Mouse (Mus musculus) neural tube, embryonic 14.5 days (tissue): Measurements from ENCODE around the gene Ccdc14. TPM values are rescaled to one million over a fixed set of nuclear protein-coding genes. Genes with fewer than 3 reads are reported as not detected.
"Not testable (repeated sequence)": the region's sequence is repeated elsewhere in the genome, so short reads cannot be mapped to it uniquely, and the experiment has no call there.

Experiments
- ATAC-seq: fragments of 200-750 bp; cut with Nextera tagmentation; 2 replicates; pipeline ENCODE4 v1.8.0; 2017; ENCODE audit warnings: low read depth, mild to moderate bottlenecking, moderate TSS enrichment, moderate library complexity
- H3K27ac ChIP-seq: fragments of 300-500 bp; sonication (generic); 2 replicates; pipeline ENCODE4 v1.5.1; 2014; ENCODE audit warnings: low read depth, mild to moderate bottlenecking, control low read depth, low read length, moderate library complexity, mixed read lengths
- H3K27me3 ChIP-seq: fragments of 300-500 bp; sonication (generic); 2 replicates; pipeline ENCODE4 v1.6.1; 2014; ENCODE audit warnings: low read length; ENCODE audit not compliant: control insufficient read depth, insufficient read depth
- H3K36me3 ChIP-seq: fragments of 300-500 bp; sonication (generic); 2 replicates; pipeline ENCODE4 v1.6.1; 2014; ENCODE audit warnings: low read length, mixed read lengths; ENCODE audit not compliant: control insufficient read depth, insufficient read depth
- H3K4me1 ChIP-seq: fragments of 300-500 bp; sonication (generic); 2 replicates; pipeline ENCODE4 v1.6.1; 2014; ENCODE audit warnings: low read length; ENCODE audit not compliant: control insufficient read depth, insufficient read depth
- H3K4me2 ChIP-seq: fragments of 300-500 bp; sonication (generic); 2 replicates; pipeline ENCODE4 v1.6.1; 2014; ENCODE audit warnings: mild to moderate bottlenecking, low read depth, low read length, control low read depth
- H3K4me3 ChIP-seq: fragments of 300-500 bp; sonication (generic); 2 replicates; pipeline ENCODE4 v1.5.1; 2014; ENCODE audit warnings: low read depth, low read length, control low read depth, mixed read lengths
- H3K9ac ChIP-seq: fragments of 300-500 bp; sonication (generic); replicated peaks from 2 replicates; pipeline ENCODE4 v1.6.1; 2014; ENCODE audit warnings: low read depth, mild to moderate bottlenecking, control low read depth, low read length, mixed read lengths
- H3K9me3 ChIP-seq: fragments of 300-500 bp; sonication (generic); 2 replicates; pipeline ENCODE4 v1.6.1; 2016; ENCODE audit warnings: low read length; ENCODE audit not compliant: control insufficient read depth
- WGBS: fragments of 180-500 bp; shearing (Covaris S2); extraction: QIAGEN DNeasy Blood & Tissue Kit; methylation state at CpG from one replicate; pipeline ENCODE4 v1.1.7; 2014; 5-methylcytosine and 5-hydroxymethylcytosine counted together
- polyA plus RNA-seq: library from polyadenylated mRNA; unstranded; fragments of >200 nt; fragmentation: Nextera tagmentation; extraction: Ambion mirVana; gene quantifications from 2 replicates; pipeline ENCODE4 v1.2.1, GENCODE M21; 2014

The Ccdc14 gene
- polyA plus RNA-seq, 1 experiment from 2014 or later: 4.2 TPM

- H3K4me2 ChIP-seq, H3K36me3 ChIP-seq, ATAC-seq: not testable (repeated sequence)
These were observed 8.3 kb downstream of the Ccdc14 start for GRCm38 (mm10) chr16:34698721-34699120.

GRCm38 (mm10) chr16:34700165-34700827 is 9.9 kb downstream of the Ccdc14 start:
- Histone ChIP-seq H3K4me1 (no peaks in the 10 kb centered on the region), H3K4me3 (no peak overlapping the region), H3K4me2 (no peak overlapping the region), H3K9me3 (no peaks in the 10 kb centered on the region), H3K9ac (no peak overlapping the region), H3K27me3 (no peaks in the 10 kb centered on the region), H3K36me3 (no peaks in the 10 kb centered on the region), H3K27ac (no peak overlapping the region)
- peak; percentile 81 for ATAC-seq
- WGBS: 26% methylated on average over 7 of the region's 7 CpGs

More at GRCm38 (mm10) chr16:34698721-34699120, 8.3 kb downstream of the Ccdc14 start:
- H3K4me1 ChIP-seq, H3K9ac ChIP-seq, H3K4me3 ChIP-seq, H3K9me3 ChIP-seq, H3K27ac ChIP-seq, H3K27me3 ChIP-seq: not testable (repeated sequence)
- 83% methylated on average over 3 of the region's 3 CpGs for WGBS

GRCm38 (mm10) chr16:34700828-34701216 is 10.4 kb downstream of the Ccdc14 start:
- Histone ChIP-seq H3K9me3 (no peaks in the 10 kb centered on the region), H3K27me3 (no peaks in the 10 kb centered on the region), H3K4me1 (no peaks in the 10 kb centered on the region), H3K4me3 (no peak overlapping the region), H3K36me3 (no peaks in the 10 kb centered on the region), H3K27ac (no peak overlapping the region), H3K4me2 (no peak overlapping the region), H3K9ac (no peak overlapping the region)
- 86% methylated on average over 6 of the region's 6 CpGs for WGBS
- no peak for ATAC-seq

GRCm38 (mm10) chr16:34706019-34706418 is 15.6 kb downstream of the Ccdc14 start:
- Histone ChIP-seq H3K4me3 (no peak overlapping the region), H3K9me3 (no peaks in the 10 kb centered on the region), H3K4me1 (no peaks in the 10 kb centered on the region), H3K36me3 (no peaks in the 10 kb centered on the region), H3K4me2 (no peak overlapping the region), H3K27ac (no peak overlapping the region), H3K27me3 (no peaks in the 10 kb centered on the region), H3K9ac (no peak overlapping the region)
- WGBS: 93% methylated on average over 2 of the region's 2 CpGs
- no peak for ATAC-seq

GRCm38 (mm10) chr16:34706487-34706946 is 16.1 kb downstream of the Ccdc14 start:
- Histone ChIP-seq H3K4me2 (no peak overlapping the region), H3K9ac (no peak overlapping the region), H3K27me3 (no peaks in the 10 kb centered on the region), H3K4me3 (no peak overlapping the region), H3K4me1 (no peaks in the 10 kb centered on the region), H3K36me3 (no peaks in the 10 kb centered on the region), H3K9me3 (no peaks in the 10 kb centered on the region), H3K27ac (no peak overlapping the region)
- 92% methylated on average over 7 of the region's 7 CpGs for WGBS
- ATAC-seq: no peak

GRCm38 (mm10) chr16:34711481-34711880 is 21.1 kb downstream of the Ccdc14 start:
- Histone ChIP-seq H3K4me1 (no peaks in the 10 kb centered on the region), H3K27ac (no peak overlapping the region), H3K9me3 (no peaks in the 10 kb centered on the region), H3K27me3 (no peaks in the 10 kb centered on the region), H3K9ac (no peak overlapping the region), H3K4me3 (no peak overlapping the region), H3K4me2 (no peak overlapping the region), H3K36me3 (no peaks in the 10 kb centered on the region)
- WGBS: 90% methylated on average over 3 of the region's 3 CpGs
- ATAC-seq: no peak

- Histone ChIP-seq H3K4me3 (no peak overlapping the region), H3K4me1 (no peaks in the 10 kb centered on the region), H3K4me2 (no peak overlapping the region), H3K9ac (no peak overlapping the region), H3K27me3 (no peaks in the 10 kb centered on the region), H3K27ac (no peak overlapping the region), H3K9me3 (no peaks in the 10 kb centered on the region), H3K36me3 (no peaks in the 10 kb centered on the region)
- no peak for ATAC-seq
- 96% methylated on average over 3 of the region's 3 CpGs for WGBS
These were observed 34.7 kb downstream of the Ccdc14 start for GRCm38 (mm10) chr16:34725156-34725555.

- not testable (repeated sequence) for H3K36me3 ChIP-seq
These were observed 38.2 kb downstream of the Ccdc14 start for GRCm38 (mm10) chr16:34728610-34729009.

GRCm38 (mm10) chr16:34729371-34729770 is 39.0 kb downstream of the Ccdc14 start:
- H3K4me2 ChIP-seq: no peak overlapping the region
- H3K27ac ChIP-seq: no peak overlapping the region
- H3K9ac ChIP-seq: no peak overlapping the region
- H3K9me3 ChIP-seq: no peaks in the 10 kb centered on the region
- H3K4me1 ChIP-seq: no peaks in the 10 kb centered on the region
- no peaks in the 10 kb centered on the region for H3K27me3 ChIP-seq
- no peaks in the 10 kb centered on the region for H3K36me3 ChIP-seq
- no peak overlapping the region for H3K4me3 ChIP-seq
- 95% methylated on average over 1 of the region's 1 CpGs for WGBS
- ATAC-seq: no peak

More at GRCm38 (mm10) chr16:34728610-34729009, 38.2 kb downstream of the Ccdc14 start:
- not testable (repeated sequence) for H3K27ac ChIP-seq, H3K4me1 ChIP-seq, H3K4me2 ChIP-seq, H3K9me3 ChIP-seq, H3K4me3 ChIP-seq, ATAC-seq, H3K9ac ChIP-seq, H3K27me3 ChIP-seq
